Mouse (Mus musculus): Measurements from ENCODE around the gene 6430548M08Rik. TPM values are rescaled to one million over a fixed set of nuclear protein-coding genes. Genes with fewer than 3 reads are reported as not detected.

6430548M08Rik gene
- polyA plus RNA-seq, 1 experiment: 32.6 TPM

DNA sequence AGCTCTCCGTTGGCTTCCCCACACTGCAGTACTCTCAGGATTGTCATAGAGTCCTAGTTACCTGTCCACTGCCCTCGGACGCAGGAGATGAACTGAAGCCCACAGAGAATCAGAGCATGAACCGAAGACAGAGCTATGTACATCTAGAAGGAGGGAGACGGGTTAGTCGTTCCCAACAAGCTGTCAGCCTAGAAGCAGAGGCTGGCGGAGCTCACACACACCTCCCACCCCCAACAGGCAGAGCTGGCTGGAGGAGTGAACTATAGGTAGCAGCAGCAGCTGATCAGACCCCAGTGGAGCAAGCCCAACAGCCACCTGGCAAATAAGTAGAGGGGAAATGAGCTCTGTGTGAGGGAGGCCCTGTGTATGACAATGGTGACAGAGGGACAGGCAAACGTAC lies 29.2 kb upstream of the 6430548M08Rik start:
- TF ChIP-seq POLR2A (IDR thresholded peaks at IDR 0.05; ENCODE audit: borderline replicate concordance, extremely low read depth, insufficient read depth, insufficient read length, poor library complexity, severe bottlenecking) (no peak), CTCF (IDR thresholded peaks at IDR 0.05; ENCODE audit: borderline replicate concordance, extremely low read depth, insufficient read depth, insufficient read length) (no peak)
- DNase-seq (ENCODE audit: low read depth): no peak

DNA sequence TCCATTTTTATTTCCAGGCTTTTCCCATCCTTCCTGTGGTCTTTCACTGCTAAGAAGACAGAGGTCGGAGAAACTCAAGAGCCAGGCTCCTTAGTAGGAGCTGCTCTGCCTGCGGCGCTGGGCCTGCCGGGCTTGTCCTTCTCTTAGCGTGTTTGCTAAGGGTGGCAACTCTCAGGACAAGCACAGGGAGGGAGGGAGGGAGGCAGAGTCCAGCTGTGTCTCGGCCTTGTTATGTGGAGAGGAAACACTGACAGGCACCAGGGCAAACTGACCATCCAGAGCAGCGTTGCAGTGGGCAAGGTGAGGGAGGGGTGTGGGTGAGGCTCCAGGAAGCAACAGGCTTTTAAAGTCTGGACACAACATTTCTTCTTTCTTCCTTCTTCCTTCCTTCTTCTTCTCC lies 24.4 kb upstream of the 6430548M08Rik start:
- TF ChIP-seq CTCF (IDR thresholded peaks at IDR 0.05; ENCODE audit: borderline replicate concordance, extremely low read depth, insufficient read depth, insufficient read length) (no peak), POLR2A (IDR thresholded peaks at IDR 0.05; ENCODE audit: borderline replicate concordance, extremely low read depth, insufficient read depth, insufficient read length, poor library complexity, severe bottlenecking) (no peak)
- no peak for DNase-seq (ENCODE audit: low read depth)

GRCm38 (mm10) chr8:120091032-120091431 lies 22.9 kb upstream of the 6430548M08Rik start:
- DNase-seq (ENCODE audit: low read depth): no peak
- no peak for TF ChIP-seq CTCF (IDR thresholded peaks at IDR 0.05; ENCODE audit: borderline replicate concordance, extremely low read depth, insufficient read depth, insufficient read length)
- no peak for TF ChIP-seq POLR2A (IDR thresholded peaks at IDR 0.05; ENCODE audit: borderline replicate concordance, extremely low read depth, insufficient read depth, insufficient read length, poor library complexity, severe bottlenecking)

DNA sequence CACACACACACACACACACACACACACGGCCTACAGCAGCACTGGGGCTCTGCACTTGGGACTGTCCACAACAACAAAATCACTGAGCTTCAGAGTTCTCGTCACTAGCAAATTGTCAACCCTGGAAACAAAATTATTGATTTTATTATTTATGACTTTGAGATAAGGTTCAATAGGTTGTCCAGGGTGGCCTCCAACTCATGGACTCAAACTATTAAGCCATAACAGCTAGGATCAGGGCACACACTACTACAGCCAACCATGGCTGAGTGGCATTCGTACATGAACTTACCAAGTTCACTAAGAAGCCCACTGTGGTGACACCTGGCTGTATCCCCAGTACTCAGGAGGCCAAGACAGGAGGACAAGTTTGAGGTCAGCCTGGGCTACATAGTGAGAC lies 20.8 kb upstream of the 6430548M08Rik start:
- no peak for DNase-seq (ENCODE audit: low read depth)
- TF ChIP-seq CTCF (IDR thresholded peaks at IDR 0.05; ENCODE audit: borderline replicate concordance, extremely low read depth, insufficient read depth, insufficient read length) (no peak), POLR2A (IDR thresholded peaks at IDR 0.05; ENCODE audit: borderline replicate concordance, extremely low read depth, insufficient read depth, insufficient read length, poor library complexity, severe bottlenecking) (no peak)

GRCm38 (mm10) chr8:120094801-120095200 lies 19.2 kb upstream of the 6430548M08Rik start:
- TF ChIP-seq POLR2A (IDR thresholded peaks at IDR 0.05; ENCODE audit: borderline replicate concordance, extremely low read depth, insufficient read depth, insufficient read length, poor library complexity, severe bottlenecking) (no peak), CTCF (IDR thresholded peaks at IDR 0.05; ENCODE audit: borderline replicate concordance, extremely low read depth, insufficient read depth, insufficient read length) (no peak)
- DNase-seq (ENCODE audit: low read depth): no peak

- TF ChIP-seq POLR2A (IDR thresholded peaks at IDR 0.05; ENCODE audit: borderline replicate concordance, extremely low read depth, insufficient read depth, insufficient read length, poor library complexity, severe bottlenecking): no peak
- no peak for TF ChIP-seq CTCF (IDR thresholded peaks at IDR 0.05; ENCODE audit: borderline replicate concordance, extremely low read depth, insufficient read depth, insufficient read length)
- DNase-seq (ENCODE audit: low read depth): no peak
These were observed 17.5 kb upstream of the 6430548M08Rik start for GRCm38 (mm10) chr8:120096486-120096885.

- no peak for DNase-seq (ENCODE audit: low read depth)
- TF ChIP-seq CTCF (IDR thresholded peaks at IDR 0.05; ENCODE audit: borderline replicate concordance, extremely low read depth, insufficient read depth, insufficient read length) (no peak), POLR2A (IDR thresholded peaks at IDR 0.05; ENCODE audit: borderline replicate concordance, extremely low read depth, insufficient read depth, insufficient read length, poor library complexity, severe bottlenecking) (no peak)
These were observed 13.4 kb upstream of the 6430548M08Rik start for GRCm38 (mm10) chr8:120100388-120101067.

DNA sequence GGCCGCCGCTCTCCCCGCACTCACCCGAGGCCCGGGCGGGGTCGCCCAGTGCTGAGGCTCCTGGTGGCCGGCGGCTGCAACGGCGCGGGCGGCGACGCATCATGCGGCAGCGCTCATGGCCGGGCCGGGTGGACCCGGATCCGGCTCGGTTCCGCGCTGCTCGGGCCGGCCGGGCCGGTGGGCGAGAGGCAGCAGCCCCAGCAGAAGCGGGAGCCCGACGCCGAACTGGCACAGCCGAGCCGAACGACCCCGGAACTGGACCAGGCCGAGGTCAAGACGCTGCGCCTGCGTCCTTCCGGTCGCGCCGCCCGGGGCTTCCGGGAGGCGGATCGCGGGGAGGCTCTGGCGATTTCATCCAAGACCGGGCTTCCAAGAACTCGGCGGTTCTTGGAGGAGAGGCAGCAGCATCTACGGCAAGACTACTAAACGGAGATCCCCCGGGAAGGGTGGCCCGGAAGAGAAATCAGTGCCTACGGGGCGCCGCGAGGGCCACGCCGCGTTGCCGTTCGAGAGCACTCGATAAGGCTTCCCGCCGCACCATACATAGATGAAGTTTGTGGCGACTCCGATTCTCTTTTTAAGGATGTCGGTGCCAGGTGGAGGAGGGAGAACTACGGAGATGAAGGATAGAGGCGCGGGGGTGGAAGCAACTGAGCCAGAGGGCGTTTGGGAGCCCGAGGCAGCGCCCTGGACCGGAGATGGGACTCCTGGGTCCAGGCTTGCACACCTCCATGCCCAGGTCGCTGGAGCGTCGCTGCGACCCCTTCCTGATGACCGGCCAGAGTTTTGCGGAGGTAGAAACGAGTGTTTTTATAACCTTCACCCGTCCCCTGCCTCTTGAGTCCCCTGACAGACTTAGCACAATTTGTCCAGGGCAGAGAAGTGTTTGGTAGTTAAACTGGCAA lies 12.6 kb upstream of the 6430548M08Rik start, which contains the start of gene Zdhhc7:
Gene Zdhhc7, minus strand, starts transcription at position 415 of the 905 bp plus-strand sequence.
- DNase-seq (ENCODE audit: low read depth): peak; percentile 88
- no peak for TF ChIP-seq CTCF (IDR thresholded peaks at IDR 0.05; ENCODE audit: borderline replicate concordance, extremely low read depth, insufficient read depth, insufficient read length)
- peak; percentile 58; the same call in 1 of the 2 replicates for TF ChIP-seq POLR2A (IDR thresholded peaks at IDR 0.05; ENCODE audit: borderline replicate concordance, extremely low read depth, insufficient read depth, insufficient read length, poor library complexity, severe bottlenecking)

- DNase-seq (ENCODE audit: low read depth): no peak
- TF ChIP-seq POLR2A (IDR thresholded peaks at IDR 0.05; ENCODE audit: borderline replicate concordance, extremely low read depth, insufficient read depth, insufficient read length, poor library complexity, severe bottlenecking): no peak
- TF ChIP-seq CTCF (IDR thresholded peaks at IDR 0.05; ENCODE audit: borderline replicate concordance, extremely low read depth, insufficient read depth, insufficient read length): no peak
These were observed 10.0 kb upstream of the 6430548M08Rik start for GRCm38 (mm10) chr8:120103916-120104315.

GRCm38 (mm10) chr8:120104721-120105272 lies 9.2 kb upstream of the 6430548M08Rik start:
- no peak for DNase-seq (ENCODE audit: low read depth)
- TF ChIP-seq CTCF (IDR thresholded peaks at IDR 0.05; ENCODE audit: borderline replicate concordance, extremely low read depth, insufficient read depth, insufficient read length) (no peak), POLR2A (IDR thresholded peaks at IDR 0.05; ENCODE audit: borderline replicate concordance, extremely low read depth, insufficient read depth, insufficient read length, poor library complexity, severe bottlenecking) (no peak)

DNA sequence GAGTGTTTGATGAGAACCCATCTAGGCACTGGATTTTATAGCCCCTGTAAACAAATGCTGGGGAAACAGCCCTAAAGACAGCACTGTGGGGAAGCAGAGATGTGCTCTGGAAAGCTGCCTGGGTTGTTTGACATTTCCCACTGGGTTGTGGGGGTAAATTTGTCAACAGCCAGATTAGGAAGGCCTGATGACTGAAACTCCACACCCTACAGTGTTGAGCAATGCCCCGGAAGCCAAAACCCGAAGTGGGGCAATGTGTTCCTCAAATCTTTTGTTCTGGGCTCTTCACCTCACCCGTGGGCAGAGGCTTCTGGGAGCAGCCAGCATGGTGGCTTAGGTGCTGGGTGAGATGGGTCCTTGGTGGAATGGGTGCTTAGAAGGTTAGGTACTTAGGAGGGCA lies 4.8 kb upstream of the 6430548M08Rik start:
- TF ChIP-seq POLR2A (IDR thresholded peaks at IDR 0.05; ENCODE audit: borderline replicate concordance, extremely low read depth, insufficient read depth, insufficient read length, poor library complexity, severe bottlenecking) (no peak), CTCF (IDR thresholded peaks at IDR 0.05; ENCODE audit: borderline replicate concordance, extremely low read depth, insufficient read depth, insufficient read length) (no peak)
- no peak for DNase-seq (ENCODE audit: low read depth)

Measured in brain, embryonic 14.5 days (tissue).